Mouse (Mus musculus): ENCODE results near the gene Epc2. TPM values are rescaled to one million over a fixed set of nuclear protein-coding genes. Genes with fewer than 3 reads are reported as not detected.
"Not testable (repeated sequence)": the region's sequence is repeated elsewhere in the genome, so short reads cannot be mapped to it uniquely, and the experiment has no call there.

Gene Epc2
- total RNA-seq, 2 experiments from 2014 or later, result 23.6 to 24.6 TPM

DNA sequence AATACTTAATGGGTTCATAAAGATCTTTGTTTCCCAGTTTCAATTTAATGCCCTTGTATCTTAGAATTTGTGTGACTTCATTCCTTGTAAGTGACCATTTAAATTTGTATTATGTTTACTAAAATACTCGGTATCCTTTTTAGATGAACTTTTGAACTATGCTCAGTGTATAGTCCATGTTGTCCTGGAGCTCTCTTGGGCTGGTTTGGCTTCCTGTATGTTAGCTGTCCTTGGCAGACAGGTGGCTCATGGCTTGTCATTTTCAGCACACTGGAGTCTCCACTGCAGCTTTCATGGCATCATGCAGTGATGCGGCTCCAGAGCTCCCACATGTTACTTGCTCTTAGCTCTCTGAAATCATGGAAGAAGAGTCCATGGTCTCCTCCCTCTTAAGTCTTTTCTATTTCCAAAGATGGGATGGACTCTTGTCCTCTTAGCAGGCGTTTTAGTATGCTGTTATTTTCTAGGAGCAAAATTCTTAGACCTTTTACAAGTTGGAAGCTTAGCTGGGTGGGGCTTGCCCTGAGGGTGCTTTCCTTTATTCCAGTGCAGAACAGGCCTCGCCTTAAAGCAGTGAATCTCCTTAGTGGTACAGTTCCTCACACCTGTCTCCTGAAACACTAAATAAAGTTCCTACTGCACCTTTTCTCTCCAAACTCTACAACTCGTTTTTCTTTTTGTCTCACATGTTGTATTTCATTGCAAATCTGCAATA is 20.5 kb downstream of the Epc2 start:
- no peak for DNase-seq

DNA sequence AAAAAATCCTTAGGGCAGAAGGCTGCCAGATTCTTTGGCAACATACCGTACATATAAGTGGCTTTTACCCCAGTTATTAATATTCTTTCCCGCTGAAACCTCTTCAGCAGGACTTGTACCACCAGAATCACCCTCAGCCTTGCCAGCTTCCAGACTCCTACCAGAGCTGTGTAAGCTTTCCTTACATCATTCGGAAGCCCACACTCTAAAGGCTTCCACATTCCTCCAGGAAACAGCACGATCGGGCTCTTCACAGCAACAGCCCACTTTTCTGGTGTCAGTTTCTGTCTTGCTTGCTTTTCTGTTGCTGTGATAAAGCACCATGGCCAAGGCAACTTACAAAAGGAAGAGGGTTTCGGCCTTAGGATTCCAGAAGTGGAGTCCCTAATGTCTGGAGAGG is 21.2 kb downstream of the Epc2 start:
- DNase-seq, result no peak

DNA sequence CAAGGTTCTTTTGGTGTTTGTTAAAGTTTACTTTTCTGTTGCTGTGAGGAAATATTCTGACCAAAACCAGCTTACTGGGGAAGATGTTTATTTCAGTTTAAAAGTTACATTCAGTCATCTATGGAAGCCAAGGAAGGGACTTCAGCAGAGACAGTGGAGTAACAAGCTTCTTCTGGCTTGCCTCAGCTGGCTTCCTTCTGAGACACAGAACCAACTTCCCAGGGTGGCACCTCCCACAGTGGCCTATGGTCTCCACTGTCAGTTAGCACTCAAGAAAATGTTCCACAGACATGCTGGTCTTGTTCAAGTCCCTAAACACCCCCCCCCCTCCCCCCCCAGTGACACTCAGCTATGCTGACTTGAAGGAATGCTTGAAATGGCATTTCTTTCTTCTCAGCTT is 30.9 kb downstream of the Epc2 start:
- no peak for DNase-seq

DNA sequence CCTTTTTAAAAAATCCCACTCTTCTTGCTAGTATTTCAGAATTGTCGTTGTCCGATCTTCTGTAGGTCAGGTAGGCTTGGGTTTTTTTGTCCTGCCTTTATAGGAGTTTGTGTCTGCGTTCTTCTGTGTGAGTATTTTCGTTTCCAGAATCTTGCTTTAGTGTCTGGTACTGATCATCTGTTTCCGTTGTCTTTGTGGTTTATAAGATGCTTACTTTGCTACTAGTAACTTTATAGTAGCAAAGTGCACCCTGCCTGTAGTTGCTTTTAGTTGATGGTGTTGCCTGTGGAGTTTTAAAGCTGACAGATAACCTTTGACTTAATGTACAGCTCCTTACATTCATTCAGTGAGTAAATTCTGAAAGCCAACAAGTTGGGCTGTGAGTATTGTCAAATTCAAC is 32.1 kb downstream of the Epc2 start:
- no peak for DNase-seq

DNA sequence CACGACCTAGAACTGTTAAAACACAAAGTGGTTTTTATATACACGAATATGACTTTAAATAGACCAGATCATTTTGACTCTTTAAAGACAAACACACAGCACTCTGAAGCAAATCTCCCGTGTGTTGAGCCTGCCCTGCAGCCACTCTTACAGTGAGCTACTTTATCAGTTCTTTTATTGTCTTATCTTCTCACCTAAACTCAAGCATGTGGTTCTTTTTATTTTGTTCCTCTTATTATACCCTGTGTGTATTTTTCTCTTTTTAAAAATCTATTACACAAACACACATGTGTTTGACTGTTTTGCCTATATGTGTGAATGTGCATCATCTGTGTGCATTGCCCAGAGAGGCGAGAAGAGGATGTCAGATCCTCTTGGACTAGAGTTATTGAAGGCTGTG is 50.1 kb downstream of the Epc2 start:
- no peak for DNase-seq

DNA sequence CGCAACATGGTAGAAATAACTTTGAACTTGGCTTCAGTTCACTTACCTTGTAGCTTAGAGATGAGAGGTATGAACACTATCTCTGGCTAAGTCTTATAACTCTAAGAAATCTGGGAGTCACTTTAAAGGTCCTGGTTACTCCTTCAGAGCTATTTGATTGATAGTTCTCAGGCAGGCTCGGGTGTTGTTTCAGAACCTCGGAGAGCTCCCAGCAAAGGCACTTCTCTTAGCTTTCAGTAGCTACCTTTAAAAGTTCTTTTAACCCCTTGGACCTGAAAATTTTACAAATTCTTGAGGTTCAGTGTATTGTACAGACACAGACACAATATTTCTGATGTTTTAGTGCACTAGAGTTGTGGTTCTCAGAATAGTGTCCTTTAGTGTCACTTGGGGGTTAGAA is 52.3 kb downstream of the Epc2 start:
- peak; percentile 62 for DNase-seq

DNA sequence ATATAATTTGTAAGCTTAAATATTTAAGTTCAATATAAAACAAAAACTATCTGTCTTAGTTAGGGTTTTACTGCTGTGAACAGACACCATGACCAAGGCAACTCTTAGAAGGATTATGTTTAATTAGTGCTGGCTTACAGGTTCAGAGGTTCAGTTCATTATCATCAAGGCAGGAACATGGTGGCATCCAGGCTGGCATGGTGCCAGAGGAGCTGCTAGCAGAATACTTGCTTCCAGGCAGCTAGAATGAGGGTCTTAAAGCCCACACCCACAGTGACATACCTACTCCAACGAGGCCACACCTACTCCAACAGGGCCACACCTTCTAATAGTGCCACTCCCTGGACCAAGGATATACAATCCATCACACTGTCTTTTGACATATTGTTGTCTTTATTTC is 53.9 kb downstream of the Epc2 start:
- DNase-seq, result not testable (repeated sequence)

DNA sequence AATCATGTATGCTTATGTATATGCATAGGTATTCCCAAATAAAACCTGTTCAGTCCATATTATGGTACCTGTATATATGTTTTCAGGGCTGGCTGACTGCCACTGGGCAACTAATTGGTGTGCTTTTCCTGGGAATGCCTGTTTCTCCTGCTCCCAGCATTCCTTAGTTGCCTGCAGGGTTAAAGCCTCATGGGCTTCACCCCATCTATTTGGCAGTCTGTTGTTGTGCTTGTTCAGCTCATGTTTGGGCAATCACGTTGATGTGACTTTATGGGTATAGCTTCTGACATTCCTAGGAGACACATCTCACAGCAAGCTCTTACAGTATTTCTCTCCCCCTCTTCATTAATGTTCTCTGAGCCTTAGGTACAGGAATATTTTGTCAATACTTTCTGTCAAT is 59.5 kb downstream of the Epc2 start:
- DNase-seq, result no peak

DNA sequence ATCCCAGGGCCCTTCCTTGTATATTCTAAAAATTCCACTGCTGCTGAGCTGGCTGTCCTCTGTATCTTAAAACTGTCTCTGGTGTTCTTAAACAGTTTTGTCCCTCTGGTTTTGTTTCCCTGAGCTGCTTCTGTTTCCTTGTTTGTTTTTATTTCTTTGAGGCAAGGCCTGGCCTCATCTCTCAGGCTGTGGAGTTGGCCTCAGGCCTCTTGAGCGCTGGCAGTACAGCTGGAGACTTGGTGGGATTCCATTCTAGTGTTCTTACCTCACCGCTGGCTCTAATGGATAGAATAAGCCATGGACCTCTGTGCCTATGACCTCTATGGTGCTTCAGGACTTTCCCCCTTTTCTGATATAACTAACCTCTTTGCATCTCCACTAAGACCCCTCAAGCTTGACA is 64.7 kb downstream of the Epc2 start:
- DNase-seq, result no peak

DNA sequence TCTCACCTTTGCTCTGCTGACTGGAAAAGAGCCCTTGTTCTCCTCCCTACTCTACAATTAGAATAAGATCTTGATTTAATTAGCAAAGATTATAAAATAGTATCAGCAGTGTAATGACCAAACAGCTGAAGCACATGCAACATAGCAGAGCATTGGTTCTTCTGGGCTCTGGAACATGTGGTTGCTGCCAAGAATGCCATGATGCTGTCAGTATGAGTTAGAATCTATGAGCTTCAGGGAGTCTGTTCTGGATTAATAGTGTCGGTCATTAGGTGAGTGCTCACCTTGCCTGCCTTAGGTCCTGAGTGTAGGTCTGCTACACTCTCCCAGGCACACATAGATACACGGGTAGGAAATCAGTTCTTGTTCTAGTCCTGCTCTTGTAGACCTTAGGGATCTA is 69.1 kb downstream of the Epc2 start:
- no peak for DNase-seq

DNA sequence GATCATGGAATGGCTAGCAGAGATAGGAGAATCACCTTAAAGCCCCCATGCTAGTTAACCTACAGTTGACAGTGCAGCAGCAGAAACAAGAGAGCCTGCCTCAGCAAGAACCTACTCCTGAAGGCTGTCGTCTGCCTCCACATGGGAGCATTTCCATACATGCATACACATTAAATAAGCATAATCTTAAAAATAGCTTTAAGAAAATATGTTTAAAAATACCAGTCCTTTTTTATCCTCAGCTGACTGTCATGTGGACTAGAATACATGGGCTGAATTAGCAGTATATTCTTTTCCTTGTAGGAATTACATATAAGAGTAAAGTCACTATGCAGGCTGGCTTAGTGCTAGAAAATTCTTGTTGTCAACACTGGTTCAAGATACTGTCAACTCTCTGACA is 69.7 kb downstream of the Epc2 start:
- no peak for DNase-seq

DNA sequence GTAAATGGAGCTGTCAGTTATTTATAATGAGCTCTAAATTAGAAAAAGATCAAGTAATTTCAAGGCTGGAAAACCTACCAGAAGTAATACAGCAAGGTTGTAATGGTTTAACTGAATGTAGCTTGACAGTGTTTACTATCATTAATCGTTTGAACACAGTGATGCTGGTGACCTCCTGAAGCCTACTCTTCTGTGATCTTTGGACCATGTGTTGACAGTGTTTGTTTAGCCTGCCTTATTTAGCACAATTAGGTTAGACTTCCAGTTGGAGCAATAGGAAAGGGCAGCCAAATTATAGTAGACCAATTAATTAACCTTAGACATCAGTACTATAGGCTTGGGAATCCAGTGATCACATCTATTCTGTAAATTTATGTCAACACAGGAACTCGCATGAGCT is 70.3 kb downstream of the Epc2 start:
- DNase-seq, result no peak

DNA sequence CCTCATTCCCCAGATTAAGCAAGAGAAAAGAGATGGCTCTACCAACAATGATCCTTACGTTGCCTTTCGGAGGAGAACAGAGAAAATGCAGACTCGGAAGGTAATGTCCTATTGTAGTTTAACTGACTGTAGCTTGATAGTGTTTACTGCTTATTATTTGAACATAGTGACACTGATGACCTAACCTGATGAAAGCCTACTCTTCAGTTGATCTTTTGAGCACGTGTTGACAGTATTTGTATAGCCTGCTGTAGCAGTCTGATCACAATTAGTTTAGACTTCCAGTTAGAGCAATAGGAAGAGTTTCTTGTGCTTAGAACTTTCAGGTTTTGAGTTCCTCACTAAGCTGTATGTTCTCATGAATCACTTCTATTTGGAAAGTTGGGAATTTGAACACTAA is 71.3 kb downstream of the Epc2 start:
- no peak for DNase-seq

DNA sequence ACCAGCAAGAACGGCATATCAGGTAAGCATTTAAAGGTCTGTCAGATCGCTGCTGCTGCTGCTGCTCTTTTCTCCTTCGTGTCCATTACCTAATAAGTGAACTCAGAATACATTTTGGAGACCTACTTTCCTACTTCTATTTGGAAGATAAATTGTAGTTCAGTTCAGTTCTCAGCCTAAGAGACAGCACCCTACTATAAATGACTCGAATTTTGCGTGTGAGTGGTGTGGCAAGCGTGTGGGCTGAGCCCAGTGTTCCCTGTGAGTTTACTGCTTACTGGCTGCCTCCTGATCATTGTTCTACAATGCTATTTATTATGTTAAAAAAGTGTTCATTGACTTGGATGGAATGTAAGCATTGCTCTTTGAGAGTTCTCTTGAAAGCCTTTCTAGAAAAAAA is 85.9 kb downstream of the Epc2 start:
- no peak for DNase-seq

DNA sequence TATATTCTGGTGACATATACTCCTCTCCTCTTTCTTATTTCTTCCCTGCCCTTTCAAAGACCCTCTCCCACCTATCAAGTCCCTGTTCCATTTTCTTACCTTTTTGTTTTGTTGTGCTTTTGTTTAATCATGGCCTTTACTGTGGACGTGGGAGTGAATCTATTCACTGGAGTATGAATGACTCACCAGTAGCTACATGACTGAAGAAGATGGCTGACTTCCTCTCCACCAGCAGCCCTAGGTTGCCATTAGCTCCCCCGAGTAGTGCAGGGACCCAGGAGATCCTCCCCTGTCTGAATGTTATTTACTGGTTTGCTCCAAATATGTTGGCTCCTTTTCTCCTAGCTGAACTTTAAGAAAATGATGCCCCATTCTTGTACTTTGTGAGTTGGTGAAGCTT is 86.8 kb downstream of the Epc2 start:
- DNase-seq, result no peak

DNA sequence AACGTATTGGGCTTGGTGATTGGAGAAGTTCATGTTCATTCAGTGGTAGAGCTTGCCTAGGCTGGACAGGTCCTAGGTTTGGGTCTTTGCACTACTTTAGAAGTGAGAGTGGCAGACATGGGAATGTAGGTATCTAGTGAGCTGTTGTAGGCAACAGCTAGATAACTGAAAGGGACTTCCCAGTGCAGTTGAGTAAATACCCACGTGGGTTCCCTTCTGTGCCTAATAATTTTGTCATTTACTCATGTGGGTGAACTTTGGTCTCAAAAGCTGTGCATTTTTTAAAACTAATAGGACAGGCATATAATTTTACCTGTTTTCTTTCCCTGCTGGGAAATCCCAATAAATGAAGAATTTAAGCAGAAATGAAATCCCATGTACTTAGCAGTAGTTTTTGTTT is 88.5 kb downstream of the Epc2 start:
- DNase-seq, result no peak

DNA sequence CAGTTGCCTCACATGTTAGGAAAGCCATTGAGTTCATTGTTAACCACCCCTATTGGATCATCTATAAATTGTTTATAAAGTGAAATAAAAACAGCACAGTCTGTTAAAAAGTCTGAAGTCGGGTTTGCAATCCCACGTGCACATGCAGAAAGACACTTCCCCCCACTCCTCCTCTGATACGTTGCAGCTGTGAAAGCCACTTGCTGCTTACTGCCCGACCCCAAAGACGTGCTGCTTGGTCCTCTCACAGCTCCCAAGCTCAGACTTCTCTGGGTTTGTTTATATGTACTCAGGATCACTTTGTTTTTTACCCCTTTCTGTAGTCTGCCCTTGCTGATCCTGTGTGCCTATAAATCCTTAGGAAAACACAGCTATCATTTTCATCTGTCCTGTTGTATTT is 96.5 kb downstream of the Epc2 start:
- no peak for DNase-seq

DNA sequence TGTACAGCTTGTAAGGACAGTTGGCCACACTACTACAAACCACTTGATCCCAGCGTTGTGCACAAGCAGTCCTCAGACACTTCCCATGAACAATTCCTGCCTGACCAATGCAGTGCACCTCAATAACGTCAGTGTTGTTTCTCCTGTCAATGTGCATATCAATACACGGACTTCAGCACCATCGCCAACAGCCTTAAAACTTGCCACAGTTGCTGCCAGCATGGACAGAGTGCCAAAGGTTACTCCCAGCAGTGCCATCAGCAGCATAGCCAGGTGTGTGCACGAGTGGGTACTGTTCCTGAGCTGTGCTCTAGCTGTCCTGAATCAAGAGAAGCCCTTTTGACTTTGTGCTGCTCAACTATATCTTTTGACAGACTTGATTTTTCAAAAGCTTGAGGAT is 97.2 kb downstream of the Epc2 start:
- no peak for DNase-seq

DNA sequence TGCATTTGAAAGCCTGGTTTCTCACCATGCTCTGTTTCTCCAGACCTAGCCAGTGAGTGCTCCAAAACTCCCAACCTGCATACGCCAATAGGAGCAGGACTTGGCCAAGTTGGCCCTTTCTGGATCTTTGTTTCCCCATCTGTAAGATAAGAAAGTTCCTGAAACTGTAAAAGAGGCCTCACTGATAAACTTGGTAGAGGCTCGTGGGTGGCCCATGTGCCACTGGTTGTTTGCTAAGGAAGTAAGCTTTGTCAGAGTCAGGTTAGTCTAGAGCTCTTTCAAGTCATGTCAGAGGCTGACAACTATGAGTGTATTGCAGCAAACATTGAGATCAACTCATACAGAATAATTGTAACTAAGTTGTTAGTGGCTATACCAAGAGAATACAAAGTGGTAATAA is 101.8 kb downstream of the Epc2 start:
- no peak for DNase-seq

DNA sequence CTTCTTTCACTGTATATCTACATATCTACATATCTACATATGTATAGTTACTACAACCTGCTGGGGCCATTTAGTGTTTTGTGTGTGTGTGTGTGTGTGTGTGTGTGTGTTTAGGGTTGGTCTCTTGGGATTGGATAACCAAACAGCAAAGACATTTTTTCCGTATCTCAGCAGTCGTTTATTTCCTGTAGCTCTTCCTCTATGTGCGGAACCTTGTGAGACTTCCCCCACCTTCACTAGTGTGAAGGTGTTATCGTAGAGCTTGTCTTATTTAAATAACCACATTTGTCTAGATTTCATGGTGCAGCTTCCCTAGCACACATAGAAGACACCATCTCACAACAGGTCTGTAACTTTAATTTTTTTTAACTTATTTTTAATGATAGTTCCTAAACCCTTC is 106.1 kb downstream of the Epc2 start:
- DNase-seq, result no peak

DNA sequence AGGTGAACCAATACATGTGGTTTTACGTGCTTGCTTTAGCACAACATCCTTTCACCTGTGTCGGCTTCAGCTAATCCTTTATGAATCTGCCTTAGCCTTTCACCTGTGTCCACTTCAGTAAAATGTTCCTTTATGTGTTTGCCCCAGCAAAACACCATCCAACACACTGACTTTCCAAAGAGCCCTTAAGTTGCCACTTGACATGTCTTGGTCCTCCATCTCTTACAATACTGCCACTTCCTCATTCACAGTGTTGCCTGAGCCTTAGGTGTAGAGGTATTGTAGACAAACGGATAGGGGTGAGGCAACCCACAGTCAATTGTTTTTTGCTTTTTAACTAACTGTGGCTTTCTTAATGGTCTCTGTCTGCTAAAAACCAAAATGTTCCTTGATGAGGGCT is 107.1 kb downstream of the Epc2 start:
- DNase-seq, result no peak

DNA sequence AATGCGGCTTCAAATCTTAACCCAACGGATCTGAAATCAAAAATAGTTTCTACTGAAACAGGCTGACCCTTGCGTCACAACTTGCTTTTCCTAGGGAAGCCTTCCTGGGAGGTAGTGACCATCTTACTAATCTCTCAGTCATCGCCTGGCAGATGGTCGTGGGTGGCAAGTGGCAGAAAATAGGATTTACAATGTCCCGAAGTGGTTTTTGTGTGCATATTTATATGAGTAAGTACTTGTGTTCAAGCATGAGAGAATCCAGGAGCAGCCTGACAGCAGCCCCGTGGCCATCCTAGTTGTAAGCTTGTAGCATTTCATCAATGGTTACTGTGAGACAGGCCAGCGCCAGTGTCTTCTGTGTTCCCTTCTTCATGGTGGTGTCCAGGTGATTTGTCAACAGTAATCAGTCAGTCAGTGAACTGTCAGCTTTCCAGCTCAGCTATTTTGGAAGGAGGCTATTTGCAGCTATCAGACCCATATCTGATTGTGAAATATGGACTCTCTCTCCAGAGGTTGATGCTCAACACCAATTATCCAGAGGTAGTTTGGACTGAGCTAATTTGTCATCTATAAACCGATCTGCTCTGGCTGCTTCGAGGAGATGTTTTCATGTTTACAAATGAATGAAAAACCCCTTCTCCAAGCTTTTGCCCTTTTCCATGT is 111.5 kb downstream of the Epc2 start:
- DNase-seq, result no peak

DNA sequence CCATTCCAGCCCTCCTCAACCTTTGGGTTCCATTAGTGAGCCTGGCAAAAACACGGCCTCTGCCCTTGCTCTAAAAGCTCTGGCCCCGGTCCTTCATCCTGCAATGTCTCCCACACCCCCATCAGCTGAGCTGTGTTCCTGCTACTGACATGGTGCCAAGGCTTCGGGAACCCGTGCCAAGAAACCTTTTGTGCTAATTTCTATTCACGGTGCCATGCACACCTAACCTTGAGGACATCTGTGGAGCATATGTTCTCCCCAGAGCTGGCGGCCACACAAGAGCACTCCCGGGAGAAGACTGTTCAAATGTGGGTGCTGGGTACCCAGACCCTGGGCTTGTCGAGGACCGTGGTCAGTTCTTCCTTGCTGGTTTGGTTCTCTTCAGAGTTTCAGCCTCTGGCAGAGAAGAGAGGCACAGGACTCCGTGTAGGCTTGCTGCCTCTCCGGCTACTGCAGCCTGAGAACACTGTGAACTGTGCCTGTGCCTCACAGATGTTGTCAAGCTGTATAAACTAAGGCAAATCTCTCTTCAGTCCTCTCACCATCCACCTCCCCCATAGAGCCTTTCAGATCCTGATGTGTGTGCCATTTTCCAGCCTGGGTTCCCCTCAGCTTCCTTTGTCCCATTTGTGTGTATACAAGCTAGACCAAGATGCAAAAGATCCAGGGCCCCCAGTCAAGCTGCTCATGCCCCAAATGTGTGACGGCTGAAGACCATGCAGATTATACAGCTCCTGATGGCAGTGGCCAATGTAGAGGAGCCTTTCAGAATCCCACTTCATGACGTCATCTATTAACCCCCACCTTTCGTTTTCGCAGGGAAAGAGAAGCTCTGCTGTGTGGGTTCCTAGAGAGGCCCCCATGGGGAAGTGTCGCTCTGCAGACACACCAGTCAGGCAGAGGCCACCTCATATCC is 118.8 kb downstream of the Epc2 start:
- DNase-seq, result peak; percentile 75

DNA sequence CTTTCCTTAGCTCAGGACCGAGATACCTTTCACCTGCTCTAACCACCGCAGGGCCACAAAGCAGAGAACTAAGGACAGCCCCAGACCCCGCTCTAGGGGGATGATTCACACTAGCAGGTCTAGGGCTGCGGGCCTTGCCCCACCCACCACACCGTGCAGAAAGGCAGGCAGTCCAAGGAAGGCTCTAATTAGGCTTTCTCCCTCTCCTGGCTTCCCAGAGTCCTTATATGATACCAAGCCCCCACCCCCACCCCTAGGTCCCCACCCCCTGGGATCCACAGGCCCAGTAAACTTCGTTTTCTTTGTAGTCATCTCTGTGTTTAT is 119.5 kb downstream of the Epc2 start:
- no peak for DNase-seq

All from heart, postnatal 4 days (tissue).